Mouse (Mus musculus) urinary bladder, adult 2 months (tissue): Measurements from ENCODE around the gene Ctsf. TPM values are rescaled to one million over a fixed set of nuclear protein-coding genes. Genes with fewer than 3 reads are reported as not detected.
A peak's percentile ranks its signal among the peaks of the same experiment; 100 is the strongest.
"Not testable (repeated sequence)": the region's sequence is repeated elsewhere in the genome, so short reads cannot be mapped to it uniquely, and the experiment has no call there.

Experiments
- DNase-seq: peaks from one replicate; pipeline ENCODE4 v3.0.0; 2022; ENCODE audit warnings: low spot score
- polyA plus RNA-seq: library from polyadenylated mRNA; depleted of rRNA; stranded (reverse); fragments of >200 nt; gene quantifications from 2 replicates; pipeline ENCODE4 v1.2.3, GENCODE M21; 2012; rRNA removed

Ctsf gene
- 78.4 and 82.7 TPM in 2 replicates for polyA plus RNA-seq

- DNase-seq = peak; percentile 77
These were observed at the start of gene Ctsf for GRCm38 (mm10) chr19:4854552-4855469. Gene Ctsf (plus strand): TSS chr19:4855130.

- DNase-seq = no peak
These were observed 44.6 kb upstream of the Ctsf start for GRCm38 (mm10) chr19:4810309-4810708.

- no peak for DNase-seq
These were observed 44.2 kb upstream of the Ctsf start for GRCm38 (mm10) chr19:4810746-4811062.

- DNase-seq = peak; percentile 98
These were observed 43.6 kb upstream of the Ctsf start, which contains the start of the genes Gm21992 and Rbm14 for GRCm38 (mm10) chr19:4811063-4811908. Gene Gm21992 (minus strand): TSS chr19:4811612. Gene Rbm14 (minus strand): TSS chr19:4811634.

GRCm38 (mm10) chr19:4811909-4812242 is 43.1 kb upstream of the Ctsf start:
- DNase-seq = no peak

- not testable (repeated sequence) for DNase-seq
These were observed 42.5 kb upstream of the Ctsf start for GRCm38 (mm10) chr19:4812334-4812949.

GRCm38 (mm10) chr19:4813015-4813414 is 41.9 kb upstream of the Ctsf start:
- DNase-seq = no peak

GRCm38 (mm10) chr19:4817182-4817835 is 37.6 kb upstream of the Ctsf start:
- no peak for DNase-seq

- DNase-seq = peak; percentile 26
These were observed 34.1 kb upstream of the Ctsf start for GRCm38 (mm10) chr19:4820678-4821303.

GRCm38 (mm10) chr19:4828444-4829114 is 26.4 kb upstream of the Ctsf start:
- DNase-seq = no peak

- no peak for DNase-seq
These were observed 25.8 kb upstream of the Ctsf start for GRCm38 (mm10) chr19:4829156-4829555.

- DNase-seq = no peak
These were observed 21.0 kb upstream of the Ctsf start for GRCm38 (mm10) chr19:4833977-4834376.

- no peak for DNase-seq
These were observed 18.8 kb upstream of the Ctsf start for GRCm38 (mm10) chr19:4836096-4836495.

- no peak for DNase-seq
These were observed 17.9 kb upstream of the Ctsf start for GRCm38 (mm10) chr19:4837049-4837448.

- DNase-seq = no peak
These were observed 16.3 kb upstream of the Ctsf start for GRCm38 (mm10) chr19:4838526-4839140.

GRCm38 (mm10) chr19:4839149-4839548 is 15.8 kb upstream of the Ctsf start, which contains the start of the genes Ccs and Ccdc87:
Gene Ccs (minus strand): TSS chr19:4839332.
Gene Ccdc87 (plus strand): TSS chr19:4839366.
- peak; percentile 84 for DNase-seq

GRCm38 (mm10) chr19:4840848-4841247 is 14.1 kb upstream of the Ctsf start:
- DNase-seq = no peak

GRCm38 (mm10) chr19:4842611-4843010 is 12.3 kb upstream of the Ctsf start:
- no peak for DNase-seq

GRCm38 (mm10) chr19:4845846-4846245 is 9.1 kb upstream of the Ctsf start:
- no peak for DNase-seq

GRCm38 (mm10) chr19:4847490-4847889 is 7.4 kb upstream of the Ctsf start:
- DNase-seq = no peak
